Mouse (Mus musculus) kidney, postnatal 10 days (tissue): ENCODE measurements around the gene Strip2.

Experiments
- DNase-seq: peaks from one replicate; pipeline ENCODE4 v3.0.0; 2021; ENCODE audit warnings: mixed read lengths

Strip2 gene

GRCm38 (mm10) chr6:29916530-29917382 lies at the start of gene Strip2:
TSS of gene Strip2 (plus strand) at chr6:29917012.
- peak; percentile 97 for DNase-seq

GRCm38 (mm10) chr6:29868341-29868895 lies 48.4 kb upstream of the Strip2 start:
- DNase-seq: peak; percentile 19

GRCm38 (mm10) chr6:29873654-29874053 lies 43.2 kb upstream of the Strip2 start:
- no peak for DNase-seq

- no peak for DNase-seq
Observed at GRCm38 (mm10) chr6:29875576-29875975, 41.2 kb upstream of the Strip2 start.

GRCm38 (mm10) chr6:29876782-29877181 lies 40.0 kb upstream of the Strip2 start:
- DNase-seq: no peak

- DNase-seq: no peak
Observed at GRCm38 (mm10) chr6:29879579-29879978, 37.2 kb upstream of the Strip2 start.

- DNase-seq: no peak
Observed at GRCm38 (mm10) chr6:29880796-29881195, 36.0 kb upstream of the Strip2 start.

- no peak for DNase-seq
Observed at GRCm38 (mm10) chr6:29881936-29882335, 34.9 kb upstream of the Strip2 start.

- no peak for DNase-seq
Observed at GRCm38 (mm10) chr6:29882870-29883269, 33.9 kb upstream of the Strip2 start.

GRCm38 (mm10) chr6:29891151-29891550 lies 25.7 kb upstream of the Strip2 start:
- no peak for DNase-seq

GRCm38 (mm10) chr6:29896976-29897375 lies 19.8 kb upstream of the Strip2 start:
- no peak for DNase-seq

- DNase-seq: no peak
Observed at GRCm38 (mm10) chr6:29901450-29901849, 15.4 kb upstream of the Strip2 start.

- DNase-seq: no peak
Observed at GRCm38 (mm10) chr6:29902256-29902655, 14.6 kb upstream of the Strip2 start.

GRCm38 (mm10) chr6:29903343-29903914 lies 13.4 kb upstream of the Strip2 start:
- no peak for DNase-seq

- no peak for DNase-seq
Observed at GRCm38 (mm10) chr6:29904281-29904680, 12.5 kb upstream of the Strip2 start.

- DNase-seq: no peak
Observed at GRCm38 (mm10) chr6:29910631-29911030, 6.2 kb upstream of the Strip2 start.

- DNase-seq: no peak
Observed at GRCm38 (mm10) chr6:29913673-29914072, 3.1 kb upstream of the Strip2 start.

GRCm38 (mm10) chr6:29914136-29914535 lies 2.7 kb upstream of the Strip2 start:
- DNase-seq: no peak

- DNase-seq: no peak
Observed at GRCm38 (mm10) chr6:29915836-29916235, 976 bp upstream of the Strip2 start.

GRCm38 (mm10) chr6:29917383-29917720 lies 540 bp downstream of the Strip2 start:
- peak; percentile 47 for DNase-seq

- DNase-seq: no peak
Observed at GRCm38 (mm10) chr6:29917947-29918346, 1.1 kb downstream of the Strip2 start.

GRCm38 (mm10) chr6:29923501-29923900 lies 6.7 kb downstream of the Strip2 start:
- DNase-seq: no peak

GRCm38 (mm10) chr6:29925594-29926219 lies 8.9 kb downstream of the Strip2 start:
- DNase-seq: no peak

- no peak for DNase-seq
Observed at GRCm38 (mm10) chr6:29930087-29930486, 13.3 kb downstream of the Strip2 start.
